Comparison of ENCODE assay signal across 8 mouse cellular contexts in genomic region chr7:25680514-25681258, GRCm38 (mm10). TPM values are rescaled to one million over a fixed set of nuclear protein-coding genes. Genes with fewer than 3 reads are reported as not detected.
DNase-seq lines count a peak whose midpoint lies in the region; ATAC-seq and TF ChIP-seq lines count a peak whose summit lies in the region.

TSS of gene B9d2 (plus strand) at chr7:25680780.

- peak within 1 kb of the TSS; percentile 93 for H3K27ac ChIP-seq in CH12.LX (ENCODE audit: insufficient read depth, low read depth)
- H3K27ac ChIP-seq in forebrain, embryonic 12.5 days: peak within 1 kb of the TSS; percentile 96
- peak within 1 kb of the TSS; percentile 87 for H3K27ac ChIP-seq in heart, postnatal 0 days (ENCODE audit: low read depth)
- peak within 1 kb of the TSS; percentile 97 for H3K27ac ChIP-seq in liver, embryonic 16.5 days (ENCODE audit: low read length)
- H3K27ac ChIP-seq in neural tube, embryonic 13.5 days (replicated peaks): peak within 1 kb of the TSS; percentile 94
- H3K27ac ChIP-seq in testis, adult 2 months (ENCODE audit: control insufficient read depth, insufficient read depth, low read depth, low read length): peak within 1 kb of the TSS; percentile 99

- peaks cover 0 to 21% of the 10 kb centered on the region in 2 experiments for H3K36me3 ChIP-seq in CH12.LX (replicated peaks in 1 of 2; ENCODE audit: control insufficient read depth in 1 of 2, insufficient read depth in 1 of 2, low read length in 1 of 2)
- H3K36me3 ChIP-seq in forebrain, embryonic 12.5 days (replicated peaks): peaks cover 8% of the 10 kb centered on the region; the same call in 1 of the 2 replicates
- no peaks in the 10 kb centered on the region for H3K36me3 ChIP-seq in heart, postnatal 0 days (replicated peaks; ENCODE audit: control insufficient read depth, insufficient read depth, low read length)
- H3K36me3 ChIP-seq in liver, embryonic 16.5 days (ENCODE audit: control insufficient read depth, insufficient read depth): no peaks in the 10 kb centered on the region
- H3K36me3 ChIP-seq in neural tube, embryonic 13.5 days: no peaks in the 10 kb centered on the region
- H3K36me3 ChIP-seq in testis, adult 2 months (ENCODE audit: control insufficient read depth, insufficient read depth, low read length): no peaks in the 10 kb centered on the region

- dilution Hi-C loops in CH12.LX (cut with MboI; ENCODE audit: extremely low pct_ligation_motif_present, extremely low pct_unique_long_range_greater_than_20kb, low sequenced_read_pairs): no loop called here

- peak within 1 kb of the TSS; percentile 70 for H3K4me2 ChIP-seq in CH12.LX (ENCODE audit: insufficient read depth, low read depth, poor library complexity, severe bottlenecking)
- H3K4me2 ChIP-seq in forebrain, embryonic 12.5 days: peak within 1 kb of the TSS; percentile 62
- peak within 1 kb of the TSS; percentile 65 for H3K4me2 ChIP-seq in heart, postnatal 0 days (ENCODE audit: low read depth, low read length)
- H3K4me2 ChIP-seq in liver, embryonic 16.5 days (ENCODE audit: low read depth, low read length): peak within 1 kb of the TSS; percentile 86
- H3K4me2 ChIP-seq in neural tube, embryonic 13.5 days: peak within 1 kb of the TSS; percentile 55

- H3K4me1 ChIP-seq in CH12.LX (ENCODE audit: control insufficient read depth in 1 of 2, insufficient read depth in 2 of 2): peaks cover 22 to 68% of the 10 kb centered on the region in 2 experiments
- peaks cover 15% of the 10 kb centered on the region for H3K4me1 ChIP-seq in forebrain, embryonic 12.5 days
- peaks cover 16% of the 10 kb centered on the region; the same call in 1 of the 2 replicates for H3K4me1 ChIP-seq in heart, postnatal 0 days (ENCODE audit: control insufficient read depth, insufficient read depth)
- peaks cover 47% of the 10 kb centered on the region for H3K4me1 ChIP-seq in liver, embryonic 16.5 days (ENCODE audit: control insufficient read depth, low read depth, low read length)
- H3K4me1 ChIP-seq in neural tube, embryonic 13.5 days (replicated peaks): peaks cover 33% of the 10 kb centered on the region
- peaks cover 17% of the 10 kb centered on the region for H3K4me1 ChIP-seq in testis, adult 2 months (ENCODE audit: control insufficient read depth, insufficient read depth, low read length)

- ATAC-seq in forebrain, embryonic 12.5 days (ENCODE audit: low FRiP score): peak; percentile 96
- ATAC-seq in heart, postnatal 0 days (ENCODE audit: insufficient read depth, low read depth): peak; percentile 95
- peak; percentile 96 for ATAC-seq in liver, embryonic 16.5 days (ENCODE audit: low read depth)
- ATAC-seq in neural tube, embryonic 13.5 days (ENCODE audit: low read depth): peak; percentile 91

- H3K27me3 ChIP-seq in CH12.LX (replicated peaks): no peaks in the 10 kb centered on the region
- H3K27me3 ChIP-seq in forebrain, embryonic 12.5 days: peaks cover 25% of the 10 kb centered on the region
- H3K27me3 ChIP-seq in heart, postnatal 0 days (ENCODE audit: control insufficient read depth, insufficient read depth, low read length): peaks cover 2% of the 10 kb centered on the region; the same call in 1 of the 2 replicates
- peaks cover 2% of the 10 kb centered on the region; the same call in 1 of the 2 replicates for H3K27me3 ChIP-seq in liver, embryonic 16.5 days (ENCODE audit: control insufficient read depth, insufficient read depth, low read depth, low read length)
- peaks cover 32% of the 10 kb centered on the region for H3K27me3 ChIP-seq in neural tube, embryonic 13.5 days
- H3K27me3 ChIP-seq in testis, adult 2 months (ENCODE audit: control insufficient read depth, insufficient read depth, low read length): no peaks in the 10 kb centered on the region

- peaks cover 4% of the 10 kb centered on the region for H3K9me3 ChIP-seq in CH12.LX (replicated peaks; ENCODE audit: low read length)
- no peaks in the 10 kb centered on the region for H3K9me3 ChIP-seq in forebrain, embryonic 12.5 days
- no peaks in the 10 kb centered on the region for H3K9me3 ChIP-seq in heart, postnatal 0 days (replicated peaks; ENCODE audit: control insufficient read depth, low read length)
- no peaks in the 10 kb centered on the region for H3K9me3 ChIP-seq in liver, embryonic 16.5 days (replicated peaks; ENCODE audit: control insufficient read depth, low read length)
- no peaks in the 10 kb centered on the region for H3K9me3 ChIP-seq in neural tube, embryonic 13.5 days

- DNase-seq in CH12.LX (ENCODE audit: extremely low read depth): peak; percentile 98
- DNase-seq in c-Kit-positive CD71-positive TER-119-negative erythroid progenitor cells, embryonic 14.5 days (ENCODE audit: low read depth): peak; percentile 97
- DNase-seq in heart, postnatal 0 days (ENCODE audit: low spot score): peak; percentile 96
- DNase-seq in kidney, postnatal 4 days: peak; percentile 98

- TF ChIP-seq RAD21 in CH12.LX (IDR thresholded peaks at IDR 0.05; ENCODE audit: low read depth, low read length): no peak

- H3K9ac ChIP-seq in CH12.LX (ENCODE audit: insufficient read depth, low read depth): peak within 1 kb of the TSS; percentile 87
- peak within 1 kb of the TSS; percentile 69 for H3K9ac ChIP-seq in forebrain, embryonic 12.5 days
- H3K9ac ChIP-seq in heart, postnatal 0 days (replicated peaks; ENCODE audit: low read depth, low read length): peak within 1 kb of the TSS; percentile 59
- peak within 1 kb of the TSS; percentile 81 for H3K9ac ChIP-seq in liver, embryonic 16.5 days (ENCODE audit: low read depth, low read length)
- peak within 1 kb of the TSS; percentile 69 for H3K9ac ChIP-seq in neural tube, embryonic 13.5 days

- in situ Hi-C loops in CH12.LX (cut with MboI; ENCODE audit: low pct_ligation_motif_present, low pct_unique_long_range_greater_than_20kb, low sequenced_read_pairs): no loop called here

- under 1% methylated on average over 46 of the region's 46 CpGs for WGBS in forebrain, embryonic 12.5 days
- WGBS in heart, postnatal 0 days: under 1% methylated on average over 46 of the region's 46 CpGs
- under 1% methylated on average over 46 of the region's 46 CpGs for WGBS in liver, embryonic 16.5 days (ENCODE audit: insufficient replicate concordance)
- under 1% methylated on average over 46 of the region's 46 CpGs for WGBS in neural tube, embryonic 13.5 days

- H3K79me2 ChIP-seq in CH12.LX (replicated peaks; ENCODE audit: control insufficient read depth, extremely low read depth, insufficient read depth, poor library complexity, severe bottlenecking): no peaks in the 10 kb centered on the region

- peak within 1 kb of the TSS; percentile 64 to 75 (median 71) for H3K4me3 ChIP-seq in CH12.LX (replicated peaks in 1 of 3; ENCODE audit: low read depth in 2 of 3, low read length in 2 of 3, poor library complexity in 1 of 3)
- peak within 1 kb of the TSS; percentile 65 for H3K4me3 ChIP-seq in forebrain, embryonic 12.5 days (replicated peaks)
- peak within 1 kb of the TSS; percentile 64 for H3K4me3 ChIP-seq in heart, postnatal 0 days (ENCODE audit: low read depth, low read length)
- H3K4me3 ChIP-seq in liver, embryonic 16.5 days (ENCODE audit: low read depth, low read length): peak within 1 kb of the TSS; percentile 85
- peak within 1 kb of the TSS; percentile 49 for H3K4me3 ChIP-seq in neural tube, embryonic 13.5 days
- H3K4me3 ChIP-seq in testis, adult 2 months (ENCODE audit: control insufficient read depth, low read depth, low read length): peak within 1 kb of the TSS; percentile 98

- no peak; the same call in none of the 2 replicates for TF ChIP-seq EP300 in CH12.LX (IDR thresholded peaks at IDR 0.05; ENCODE audit: low read length)
- TF ChIP-seq EP300 in heart, postnatal 0 days (IDR thresholded peaks at IDR 0.05; ENCODE audit: low read depth): peak; percentile 51; the same call in 1 of the 2 replicates

- peak; percentile 81 for TF ChIP-seq POLR2A in CH12.LX (IDR thresholded peaks at IDR 0.05; ENCODE audit: low read depth, low read length)
- peak; percentile 75 for TF ChIP-seq POLR2A in testis, adult 2 months (IDR thresholded peaks at IDR 0.05; ENCODE audit: control insufficient read depth, low read depth, low read length)

- no peak for TF ChIP-seq CTCF in CH12.LX (conservative IDR thresholded peaks at IDR 0.05 in 1 of 2, IDR thresholded peaks at IDR 0.05 in 1 of 2; ENCODE audit: low read depth in 2 of 2, low read length in 2 of 2)
- no peak for TF ChIP-seq CTCF in heart, postnatal 0 days (IDR thresholded peaks at IDR 0.05; ENCODE audit: low read depth)
- no peak for TF ChIP-seq CTCF in testis, adult 2 months (IDR thresholded peaks at IDR 0.05; ENCODE audit: control insufficient read depth, insufficient read depth, insufficient replicate concordance, low read depth, low read length)

TF ChIP-seq in CH12.LX, 34 proteins besides CTCF, POLR2A, EP300 and RAD21 (continues in another document):
- TF ChIP-seq ZKSCAN1 (IDR thresholded peaks at IDR 0.05; ENCODE audit: borderline replicate concordance, low read depth, low read length) (no peak), POLR2AphosphoS2 (IDR thresholded peaks at IDR 0.05; ENCODE audit: low read depth, low read length) (peak; percentile 67; the same call in 1 of the 2 replicates), PAX5 (IDR thresholded peaks at IDR 0.05; ENCODE audit: low read length) (no peak), CHD2 (IDR thresholded peaks at IDR 0.05; ENCODE audit: low read length) (peak; percentile 39; the same call in 1 of the 2 replicates), MAX (IDR thresholded peaks at IDR 0.05; ENCODE audit: low read length) (no peak; the same call in 1 of the 2 replicates), MAZ (IDR thresholded peaks at IDR 0.05; ENCODE audit: low read depth, low read length) (no peak; the same call in 1 of the 2 replicates), UBTF (IDR thresholded peaks at IDR 0.05; ENCODE audit: low read depth, low read length) (no peak), MXI1 (IDR thresholded peaks at IDR 0.05; ENCODE audit: low read depth, low read length) (peak; percentile 90), BHLHE40 (IDR thresholded peaks at IDR 0.05; ENCODE audit: low read depth, low read length) (no peak), JUND (conservative IDR thresholded peaks at IDR 0.05; ENCODE audit: low read depth, low read length) (no peak), ETS1 (conservative IDR thresholded peaks at IDR 0.05; ENCODE audit: low read depth, low read length) (no peak), JUN (IDR thresholded peaks at IDR 0.05; ENCODE audit: insufficient read depth, low read depth, low read length) (no peak), SIN3A (IDR thresholded peaks at IDR 0.05; ENCODE audit: low read length) (peak; percentile 68)

RNA-seq across cellular contexts. Expression of gene B9d2, which starts in this region (rescaled TPM):
- total RNA-seq in CH12.LX (2012; rRNA removed) (13.1 and 15.8 TPM in 2 replicates), CH12.LX (2014; rRNA removed) (9.3 and 10.0 TPM in 2 replicates)
- 21.2 and 23.8 TPM in 2 replicates for polyA plus RNA-seq in CH12.LX (2012; ENCODE audit: insufficient read length, low read depth)
- polyA plus RNA-seq in forebrain, embryonic 12.5 days (2016; fragmentation: Nextera tagmentation; extraction: Ambion mirVana): 31.3 and 31.6 TPM in 2 replicates
- total RNA-seq in heart, postnatal 0 days (2014; rRNA removed; ENCODE audit: low replicate concordance): 5.0 and 11.4 TPM in 2 replicates
- 26.5 and 26.7 TPM in 2 replicates for polyA plus RNA-seq in heart, postnatal 0 days (2015; fragmentation: Nextera tagmentation; extraction: Ambion mirVana)
- 20.1 and 21.0 TPM in 2 replicates for polyA plus RNA-seq in liver, embryonic 16.5 days (2015; fragmentation: Nextera tagmentation; extraction: Ambion mirVana)
- 33.6 and 42.6 TPM in 2 replicates for polyA plus RNA-seq in neural tube, embryonic 13.5 days (2015; fragmentation: Nextera tagmentation; extraction: Ambion mirVana)
- polyA plus RNA-seq in testis, adult 2 months (2012; rRNA removed): 18.6 and 19.4 TPM in 2 replicates

Comparison
In these comparisons a context has a peak if more than half of its experiments do, and no peak if none do; other contexts are left out.
1. Peak in every context shown above with its lines: DNase-seq, ATAC-seq, H3K4me3 ChIP-seq and H3K27ac ChIP-seq.